Mouse (Mus musculus): ENCODE measurements around the gene Ankrd33b. TPM values are rescaled to one million over a fixed set of nuclear protein-coding genes. Genes with fewer than 3 reads are reported as not detected.

Gene Ankrd33b
- polyA plus RNA-seq, 1 experiment from 2014 or later = 3.0 TPM

GRCm38 (mm10) chr15:31369125-31369612, 1.6 kb upstream of the Ankrd33b start:
- TF ChIP-seq CTCF (IDR thresholded peaks at IDR 0.05; ENCODE audit: low read depth) = no peak
- no peaks in the 10 kb centered on the region for H3K4me1 ChIP-seq (ENCODE audit: insufficient read depth)

GRCm38 (mm10) chr15:31368556-31368955, 1.0 kb upstream of the Ankrd33b start:
- H3K9me3 ChIP-seq (ENCODE audit: low read depth, low read length) = no peaks in the 10 kb centered on the region
- H3K27me3 ChIP-seq (ENCODE audit: insufficient read depth, low read length) = peaks cover 48% of the 10 kb centered on the region
- no peak for ATAC-seq (ENCODE audit: insufficient read depth)
- 17% methylated on average over 8 of the region's 8 CpGs for WGBS
- H3K9ac ChIP-seq = no peak overlapping the region
- DNase-seq = no peak
- no peak for TF ChIP-seq CTCF (IDR thresholded peaks at IDR 0.05; ENCODE audit: low read depth)
- peak overlapping the region; percentile 100; the same call in 1 of the 2 replicates for H3K4me2 ChIP-seq
- H3K4me3 ChIP-seq (ENCODE audit: low read depth, low read length) = no peak overlapping the region
- no peaks in the 10 kb centered on the region for H3K36me3 ChIP-seq (ENCODE audit: insufficient read depth)
- no peaks in the 10 kb centered on the region for H3K4me1 ChIP-seq (ENCODE audit: insufficient read depth)
- H3K27ac ChIP-seq (ENCODE audit: low read depth) = no peak overlapping the region

More at GRCm38 (mm10) chr15:31369125-31369612, 1.6 kb upstream of the Ankrd33b start:
- Histone ChIP-seq H3K27me3 (ENCODE audit: insufficient read depth, low read length) (peaks cover 48% of the 10 kb centered on the region), H3K36me3 (ENCODE audit: insufficient read depth) (no peaks in the 10 kb centered on the region), H3K9ac (no peak overlapping the region), H3K4me3 (ENCODE audit: low read depth, low read length) (no peak overlapping the region), H3K27ac (ENCODE audit: low read depth) (no peak overlapping the region), H3K4me2 (0 out of 2 replicates have a peak overlapping the region, but pooled peaks have one; percentile 20), H3K9me3 (ENCODE audit: low read depth, low read length) (no peaks in the 10 kb centered on the region)
- DNase-seq (no peak), ATAC-seq (ENCODE audit: insufficient read depth) (no peak)
- WGBS = 6% methylated on average over 12 of the region's 12 CpGs

GRCm38 (mm10) chr15:31366596-31367480, 688 bp downstream of the Ankrd33b start:
- Histone ChIP-seq H3K9me3 (ENCODE audit: low read depth, low read length) (no peaks in the 10 kb centered on the region), H3K4me1 (ENCODE audit: insufficient read depth) (no peaks in the 10 kb centered on the region), H3K27me3 (ENCODE audit: insufficient read depth, low read length) (peaks cover 48% of the 10 kb centered on the region), H3K9ac (peak overlapping the region; percentile 60), H3K4me3 (ENCODE audit: low read depth, low read length) (peak overlapping the region; percentile 66), H3K36me3 (ENCODE audit: insufficient read depth) (no peaks in the 10 kb centered on the region), H3K4me2 (peak overlapping the region; percentile 100), H3K27ac (ENCODE audit: low read depth) (no peak overlapping the region)
- ATAC-seq (ENCODE audit: insufficient read depth) (peak; percentile 52; the same call in 1 of the 2 replicates), DNase-seq (no peak)
- TF ChIP-seq CTCF (IDR thresholded peaks at IDR 0.05; ENCODE audit: low read depth) = no peak
- under 1% methylated on average over 72 of the region's 72 CpGs for WGBS

- DNase-seq (peak; percentile 33), ATAC-seq (ENCODE audit: insufficient read depth) (no peak)
- no peak for TF ChIP-seq CTCF (IDR thresholded peaks at IDR 0.05; ENCODE audit: low read depth)
- peak overlapping the region; percentile 60 for H3K9ac ChIP-seq
- peaks cover 48% of the 10 kb centered on the region for H3K27me3 ChIP-seq (ENCODE audit: insufficient read depth, low read length)
- no peak overlapping the region for H3K27ac ChIP-seq (ENCODE audit: low read depth)
- H3K9me3 ChIP-seq (ENCODE audit: low read depth, low read length) = no peaks in the 10 kb centered on the region
- H3K4me1 ChIP-seq (ENCODE audit: insufficient read depth) = no peaks in the 10 kb centered on the region
- peak overlapping the region; percentile 100 for H3K4me2 ChIP-seq
- WGBS = 2% methylated on average over 37 of the region's 37 CpGs
- no peaks in the 10 kb centered on the region for H3K36me3 ChIP-seq (ENCODE audit: insufficient read depth)
- peak overlapping the region; percentile 66 for H3K4me3 ChIP-seq (ENCODE audit: low read depth, low read length)
These were observed 1.6 kb downstream of the Ankrd33b start for GRCm38 (mm10) chr15:31365720-31366591.

GRCm38 (mm10) chr15:31365041-31365719, 2.3 kb downstream of the Ankrd33b start:
- Histone ChIP-seq H3K9me3 (ENCODE audit: low read depth, low read length) (no peaks in the 10 kb centered on the region), H3K4me2 (peak overlapping the region; percentile 100), H3K27me3 (ENCODE audit: insufficient read depth, low read length) (peaks cover 48% of the 10 kb centered on the region), H3K27ac (ENCODE audit: low read depth) (no peak overlapping the region), H3K4me1 (ENCODE audit: insufficient read depth) (no peaks in the 10 kb centered on the region), H3K9ac (0 out of 2 replicates have a peak overlapping the region, but pooled peaks have one; percentile 37), H3K4me3 (ENCODE audit: low read depth, low read length) (peak overlapping the region; percentile 66), H3K36me3 (ENCODE audit: insufficient read depth) (no peaks in the 10 kb centered on the region)
- 21% methylated on average over 11 of the region's 11 CpGs for WGBS
- TF ChIP-seq CTCF (IDR thresholded peaks at IDR 0.05; ENCODE audit: low read depth) = no peak
- DNase-seq (no peak), ATAC-seq (ENCODE audit: insufficient read depth) (no peak)

- no peaks in the 10 kb centered on the region for H3K4me1 ChIP-seq (ENCODE audit: insufficient read depth)
- no peak overlapping the region for H3K4me2 ChIP-seq
- H3K36me3 ChIP-seq (ENCODE audit: insufficient read depth) = no peaks in the 10 kb centered on the region
- no peak overlapping the region for H3K27ac ChIP-seq (ENCODE audit: low read depth)
- no peak overlapping the region for H3K9ac ChIP-seq
- no peak for ATAC-seq (ENCODE audit: insufficient read depth)
- no peak for TF ChIP-seq CTCF (IDR thresholded peaks at IDR 0.05; ENCODE audit: low read depth)
- H3K4me3 ChIP-seq (ENCODE audit: low read depth, low read length) = no peak overlapping the region
- peaks cover 43% of the 10 kb centered on the region for H3K27me3 ChIP-seq (ENCODE audit: insufficient read depth, low read length)
- no peak for DNase-seq
- WGBS = 70% methylated on average over 6 of the region's 6 CpGs
- H3K9me3 ChIP-seq (ENCODE audit: low read depth, low read length) = no peaks in the 10 kb centered on the region
These were observed 3.1 kb downstream of the Ankrd33b start for GRCm38 (mm10) chr15:31364396-31364795.

Data from lung, embryonic 14.5 days (tissue).